Mouse (Mus musculus) urinary bladder, postnatal 25 days (tissue): ENCODE data around the gene Tkt.

Source experiments
- DNase-seq: peaks from one replicate; pipeline ENCODE4 v3.0.0; 2022; ENCODE audit warnings: low spot score

Tkt gene

GRCm38 (mm10) chr14:30622130-30622529 lies 74.0 kb downstream of the Tkt start:
- DNase-seq = no peak

- DNase-seq = no peak
These were observed 74.4 kb downstream of the Tkt start for GRCm38 (mm10) chr14:30622556-30622955.
